Mouse (Mus musculus) large intestine, adult 2 months (tissue): ENCODE data around the gene Fbln7. TPM values are rescaled to one million over a fixed set of nuclear protein-coding genes. Genes with fewer than 3 reads are reported as not detected.

Experiments
- polyA plus RNA-seq: library from polyadenylated mRNA; depleted of rRNA; stranded (reverse); fragments of >200 nt; gene quantifications from 2 replicates; pipeline ENCODE4 v1.2.3, GENCODE M21; 2012; rRNA removed

The Fbln7 gene
- polyA plus RNA-seq, 1 experiment: 3.0 TPM

Other genes with a start within 250 kb of the Fbln7 start
- 30.0 and 41.2 TPM in 2 replicates for gene Anapc1, start 175.6 kb upstream of the Fbln7 start, polyA plus RNA-seq
- gene Mertk, start 164.0 kb upstream of the Fbln7 start, polyA plus RNA-seq: 6.5 and 15.0 TPM in 2 replicates
- gene Tmem87b, start 44.9 kb upstream of the Fbln7 start, polyA plus RNA-seq: 15.4 and 21.5 TPM in 2 replicates
- 0.78 and 1.3 TPM in 2 replicates for gene Zc3h8, start 81.1 kb downstream of the Fbln7 start, polyA plus RNA-seq
- gene Zc3h6, start 104.4 kb downstream of the Fbln7 start, polyA plus RNA-seq: 0.52 and 0.88 TPM in 2 replicates
- gene Gm10762, start 104.7 kb downstream of the Fbln7 start, polyA plus RNA-seq: 1.3 and 1.8 TPM in 2 replicates
- 0.03 and 0.07 TPM in 2 replicates for gene Vinac1, start 185.2 kb downstream of the Fbln7 start, polyA plus RNA-seq
- 2.0 and 2.5 TPM in 2 replicates for gene Ttl, start 203.0 kb downstream of the Fbln7 start, polyA plus RNA-seq
- gene Polr1b, start 238.0 kb downstream of the Fbln7 start, polyA plus RNA-seq: 15.9 and 21.0 TPM in 2 replicates